ENCODE assay signal across 11 mouse cellular contexts in the genomic region with DNA sequence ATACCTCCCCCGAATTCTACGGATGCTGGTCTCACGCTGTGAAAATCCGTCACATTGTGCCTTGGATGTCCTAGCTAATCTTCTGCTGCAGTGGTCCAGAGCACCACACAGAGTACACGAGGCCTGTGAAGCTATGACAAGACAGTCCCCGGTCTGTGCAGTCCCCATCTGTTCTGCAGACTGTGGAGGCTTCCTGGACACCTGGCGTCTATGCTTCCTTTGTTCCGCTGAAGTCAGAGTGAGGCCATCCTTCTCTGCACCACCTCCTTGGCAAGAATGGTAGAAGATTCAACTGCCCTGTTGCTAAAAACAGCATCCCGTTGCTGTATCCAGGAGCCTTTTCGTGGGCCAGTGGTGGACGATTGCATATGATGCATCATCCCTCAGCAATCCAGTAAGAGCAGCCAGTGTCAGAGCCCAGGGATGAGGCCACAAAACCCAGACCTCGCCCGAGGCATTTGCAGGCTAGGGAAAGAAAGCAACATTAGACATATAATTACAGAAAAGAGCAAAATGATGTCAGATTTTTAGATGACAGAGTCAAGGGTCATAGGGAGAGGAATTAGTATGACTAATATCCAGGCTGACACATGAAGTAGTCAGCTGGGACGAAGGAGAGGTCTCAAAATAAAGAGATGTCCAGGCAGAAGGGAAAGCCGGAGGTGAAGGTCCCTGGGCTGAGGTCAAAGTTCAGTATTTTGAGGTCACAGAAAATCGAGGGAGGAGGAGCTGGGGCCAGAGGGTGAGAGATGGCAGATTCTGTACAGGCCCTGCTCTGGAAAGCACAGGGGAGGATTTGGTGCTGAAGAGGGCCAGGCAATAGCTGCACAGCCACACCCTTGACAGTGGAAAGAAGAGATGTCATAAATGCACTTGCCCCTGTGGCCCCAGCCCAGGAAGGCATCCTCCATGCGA. TPM values are rescaled to one million over a fixed set of nuclear protein-coding genes. Genes with fewer than 3 reads are reported as not detected.
DNase-seq lines count a peak whose midpoint lies in the region; ATAC-seq and TF ChIP-seq lines count a peak whose summit lies in the region.
"Had no signal": no experiment of that assay in that cellular context is flagged by ENCODE, and none has a peak within 500 bp of the region (broad histone marks: within the 10 kb centered on the region; RNA-seq: fewer than 3 reads in every experiment).

No protein-coding gene starts in this region.

- H3K9ac ChIP-seq in neural tube, embryonic 15.5 days (replicated peaks): no peak overlapping the region
- H3K9ac ChIP-seq: lung, embryonic 15.5 days had no signal

- TF ChIP-seq POLR2A in testis, adult 2 months (IDR thresholded peaks at IDR 0.05; ENCODE audit: control insufficient read depth, low read depth, low read length): no peak
- no peak for TF ChIP-seq POLR2A in myocyte (IDR thresholded peaks at IDR 0.05; ENCODE audit: insufficient read length, low read depth)

- H3K4me1 ChIP-seq in testis, adult 2 months (ENCODE audit: control insufficient read depth, insufficient read depth, low read length): peaks cover 6% of the 10 kb centered on the region
- no peaks in the 10 kb centered on the region for H3K4me1 ChIP-seq in neural tube, embryonic 15.5 days

- DNase-seq in cerebellum, adult 9-10 months: peak; percentile 26
- DNase-seq in cerebellum, adult 11 months: no peak
- no peak for DNase-seq in testis, postnatal 10 days (ENCODE audit: low spot score)
- no peak for DNase-seq in urinary bladder, postnatal 25 days (ENCODE audit: low spot score)
- DNase-seq: heart, adult 18-20 months; right cerebral cortex, adult 18-20 months had no signal

- H3K27ac ChIP-seq in testis, adult 2 months (ENCODE audit: control insufficient read depth, insufficient read depth, low read depth, low read length): no peak overlapping the region
- no peak overlapping the region for H3K27ac ChIP-seq in neural tube, embryonic 15.5 days (replicated peaks)
- H3K27ac ChIP-seq: lung, embryonic 15.5 days had no signal

- no peak overlapping the region for H3ac ChIP-seq in myocyte (ENCODE audit: control insufficient read depth, insufficient read length)

- TF ChIP-seq CTCF in testis, adult 2 months (IDR thresholded peaks at IDR 0.05; ENCODE audit: control insufficient read depth, insufficient read depth, insufficient replicate concordance, low read depth, low read length): no peak

- H3K27me3 ChIP-seq in testis, adult 2 months (ENCODE audit: control insufficient read depth, insufficient read depth, low read length): no peaks in the 10 kb centered on the region
- H3K27me3 ChIP-seq in myocyte (ENCODE audit: control insufficient read depth, insufficient read depth, insufficient read length): no peaks in the 10 kb centered on the region
- no peaks in the 10 kb centered on the region for H3K27me3 ChIP-seq in neural tube, embryonic 15.5 days (replicated peaks)
- H3K27me3 ChIP-seq: lung, embryonic 15.5 days had no signal

- no peaks in the 10 kb centered on the region for H3K36me3 ChIP-seq in testis, adult 2 months (ENCODE audit: control insufficient read depth, insufficient read depth, low read length)
- no peaks in the 10 kb centered on the region for H3K36me3 ChIP-seq in myocyte (ENCODE audit: control insufficient read depth, insufficient read depth)
- no peaks in the 10 kb centered on the region for H3K36me3 ChIP-seq in neural tube, embryonic 15.5 days
- H3K36me3 ChIP-seq: lung, embryonic 15.5 days had no signal

- 77% methylated on average over 17 of the region's 17 CpGs for WGBS in neural tube, embryonic 15.5 days

- H3K9me3 ChIP-seq in neural tube, embryonic 15.5 days (replicated peaks): no peaks in the 10 kb centered on the region
- H3K9me3 ChIP-seq: lung, embryonic 15.5 days had no signal

- H3K4me2 ChIP-seq in myocyte (ENCODE audit: low read depth): peak overlapping the region; percentile 62
- H3K4me2 ChIP-seq in neural tube, embryonic 15.5 days: no peak overlapping the region
- H3K4me2 ChIP-seq: lung, embryonic 15.5 days had no signal

- H3K79me2 ChIP-seq in myocyte (ENCODE audit: control insufficient read depth, insufficient read depth): no peaks in the 10 kb centered on the region

- no peak for ATAC-seq in neural tube, embryonic 15.5 days (ENCODE audit: low FRiP score)

- H3K4me3 ChIP-seq in testis, adult 2 months (ENCODE audit: control insufficient read depth, low read depth, low read length): peak overlapping the region; percentile 13; the same call in 1 of the 2 replicates
- H3K4me3 ChIP-seq in myocyte: no peak overlapping the region
- no peak overlapping the region for H3K4me3 ChIP-seq in neural tube, embryonic 15.5 days (replicated peaks)
- H3K4me3 ChIP-seq: lung, embryonic 15.5 days; megakaryocyte, embryonic 14.5 days had no signal

TF ChIP-seq in myocyte, 11 proteins besides CTCF, POLR2A, EP300 and RAD21:
- TF ChIP-seq MYOD1 (IDR thresholded peaks at IDR 0.05; ENCODE audit: control insufficient read depth in 1 of 3, insufficient read length in 2 of 3, low read depth in 2 of 3) (peak in 1 of 3 experiments; percentile 52), CEBPB (IDR thresholded peaks at IDR 0.05; ENCODE audit: insufficient read depth, poor library complexity, severe bottlenecking) (peak; percentile 49; the same call in 1 of the 2 replicates), MAX (IDR thresholded peaks at IDR 0.05; ENCODE audit: low read depth) (no peak), E2F4 (IDR thresholded peaks at IDR 0.05; ENCODE audit: insufficient read depth) (no peak), MYOG (IDR thresholded peaks at IDR 0.05; ENCODE audit: control insufficient read depth in 1 of 3, insufficient read depth in 1 of 3, insufficient read length in 2 of 3, low read depth in 2 of 3) (no peak)

RNA-seq across cellular contexts. Expression of a gene that starts 38.3 kb away (rescaled TPM):
- 11.8 and 13.6 TPM in 2 replicates for polyA plus RNA-seq in testis, adult 2 months (2012; rRNA removed)
- polyA plus RNA-seq in myocyte (2012; fragmentation: generic; extraction: Trizol): 12.7 TPM
- polyA plus RNA-seq in neural tube, embryonic 15.5 days (2015; fragmentation: Nextera tagmentation; extraction: Ambion mirVana): 16.3 and 19.0 TPM in 2 replicates

RNA-seq across cellular contexts. Expression of a gene that starts 55.2 kb away (rescaled TPM):
- polyA plus RNA-seq in testis, adult 2 months (2012; rRNA removed): 10.4 and 12.5 TPM in 2 replicates
- polyA plus RNA-seq in myocyte (2012; fragmentation: generic; extraction: Trizol): 1.8 TPM
- polyA plus RNA-seq in neural tube, embryonic 15.5 days (2015; fragmentation: Nextera tagmentation; extraction: Ambion mirVana): 7.7 and 26.4 TPM in 2 replicates
